Mouse (Mus musculus): Measurements from ENCODE around the gene Ttc7.

The Ttc7 gene

DNA sequence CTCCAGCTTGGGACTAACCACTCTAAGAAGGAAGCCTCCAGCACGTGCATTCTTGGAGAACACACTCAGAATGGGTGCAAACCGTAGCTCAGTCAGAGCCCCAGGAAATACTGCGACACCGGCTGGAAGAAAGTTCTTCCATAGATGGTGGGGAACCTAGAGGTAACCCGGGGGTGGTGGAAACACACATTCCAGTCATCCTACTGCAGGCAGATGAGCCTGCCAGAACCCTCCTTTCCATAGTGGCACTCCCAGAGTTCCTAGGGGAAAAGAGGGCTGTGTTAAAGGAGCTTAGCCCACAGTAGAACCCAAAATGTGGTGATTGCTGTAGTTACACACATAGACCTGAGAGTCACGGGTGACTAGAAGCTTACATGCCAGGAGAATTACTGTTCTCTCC, 50.2 kb downstream of the Ttc7 start:
- no peak for ATAC-seq (ENCODE audit: insufficient number of reproducible peaks, low FRiP score, low TSS enrichment)

- ATAC-seq (ENCODE audit: insufficient number of reproducible peaks, low FRiP score, low TSS enrichment): no peak
Measured at GRCm38 (mm10) chr17:87334162-87334561, 51.5 kb downstream of the Ttc7 start.

DNA sequence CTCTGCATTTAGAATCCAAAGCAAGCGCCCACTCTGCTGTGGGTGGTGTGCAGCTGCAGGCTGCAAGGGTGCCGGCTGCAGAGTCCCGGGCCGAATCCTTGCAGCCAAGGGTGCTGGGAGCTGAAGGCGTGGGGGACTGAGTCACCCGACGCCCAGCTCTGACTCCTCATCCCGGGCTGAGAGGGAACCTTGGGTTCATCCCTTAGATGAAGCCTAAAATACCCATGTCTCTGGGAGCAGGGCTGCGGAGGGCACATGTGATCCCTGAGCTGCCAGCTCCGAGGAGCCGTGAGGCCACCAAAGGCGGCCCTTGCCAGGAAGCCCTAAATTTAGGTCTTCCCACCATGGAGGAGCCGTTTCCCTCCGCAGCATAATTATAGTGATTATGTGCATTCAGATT, 52.5 kb downstream of the Ttc7 start:
- ATAC-seq (ENCODE audit: insufficient number of reproducible peaks, low FRiP score, low TSS enrichment): no peak

GRCm38 (mm10) chr17:87335727-87336126, 53.0 kb downstream of the Ttc7 start:
- no peak for ATAC-seq (ENCODE audit: insufficient number of reproducible peaks, low FRiP score, low TSS enrichment)

GRCm38 (mm10) chr17:87336910-87337309, 54.2 kb downstream of the Ttc7 start:
- no peak for ATAC-seq (ENCODE audit: insufficient number of reproducible peaks, low FRiP score, low TSS enrichment)

DNA sequence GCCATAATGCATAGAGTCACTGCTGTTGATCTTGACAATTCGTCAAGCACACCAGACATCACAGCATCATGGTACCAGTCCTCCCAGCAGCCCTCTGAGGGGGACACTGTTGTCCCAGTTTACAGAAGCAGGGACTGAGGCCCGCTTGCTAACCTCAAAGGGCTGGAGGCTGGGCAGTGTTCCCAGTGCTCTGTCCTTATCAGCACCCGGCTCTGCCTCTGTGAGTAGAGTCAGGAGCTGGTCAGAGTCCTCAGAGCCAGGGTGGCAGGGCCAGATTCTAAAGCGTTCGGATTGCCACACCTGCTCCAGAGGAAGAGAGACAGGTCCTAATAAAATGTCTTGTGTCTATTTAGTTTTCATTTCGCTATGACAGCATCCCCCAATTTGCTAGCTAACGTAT, 55.0 kb downstream of the Ttc7 start:
- ATAC-seq (ENCODE audit: insufficient number of reproducible peaks, low FRiP score, low TSS enrichment): no peak

GRCm38 (mm10) chr17:87339122-87339521, 56.4 kb downstream of the Ttc7 start:
- ATAC-seq (ENCODE audit: insufficient number of reproducible peaks, low FRiP score, low TSS enrichment): no peak

DNA sequence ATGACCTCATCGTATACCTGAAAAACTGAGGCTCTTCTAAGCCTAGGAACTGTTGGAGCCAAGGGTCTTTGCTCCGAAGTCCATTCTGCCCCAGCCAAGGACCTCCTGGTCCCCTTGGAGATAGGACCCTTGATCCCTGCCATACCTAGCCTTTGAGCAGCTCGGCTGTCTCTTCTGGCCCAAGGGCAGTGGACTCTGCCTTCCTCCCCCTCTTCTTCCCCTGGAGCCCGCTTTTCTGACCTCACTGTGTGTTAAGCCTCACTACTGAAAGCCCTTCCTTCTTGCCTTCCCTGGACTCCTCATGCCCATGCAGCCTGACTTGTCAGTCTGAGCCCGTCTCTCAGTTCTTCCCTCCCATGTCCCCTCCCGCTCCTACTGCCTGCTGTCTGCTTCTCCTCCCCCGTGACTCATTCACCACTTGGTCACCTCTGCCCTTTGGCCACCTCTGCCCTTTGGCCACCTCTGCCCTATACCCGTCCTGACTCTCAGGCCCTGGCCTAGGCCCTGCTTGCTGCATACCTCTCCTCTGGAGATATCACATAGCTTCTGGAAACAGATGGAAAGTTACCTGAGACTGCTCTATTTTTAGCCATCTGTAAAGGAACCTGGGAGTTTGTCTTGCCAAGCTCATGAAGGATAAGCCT, 60.5 kb downstream of the Ttc7 start:
- ATAC-seq (ENCODE audit: insufficient number of reproducible peaks, low FRiP score, low TSS enrichment): no peak

- ATAC-seq (ENCODE audit: insufficient number of reproducible peaks, low FRiP score, low TSS enrichment): no peak
Measured at GRCm38 (mm10) chr17:87344441-87345251, 62.0 kb downstream of the Ttc7 start.

DNA sequence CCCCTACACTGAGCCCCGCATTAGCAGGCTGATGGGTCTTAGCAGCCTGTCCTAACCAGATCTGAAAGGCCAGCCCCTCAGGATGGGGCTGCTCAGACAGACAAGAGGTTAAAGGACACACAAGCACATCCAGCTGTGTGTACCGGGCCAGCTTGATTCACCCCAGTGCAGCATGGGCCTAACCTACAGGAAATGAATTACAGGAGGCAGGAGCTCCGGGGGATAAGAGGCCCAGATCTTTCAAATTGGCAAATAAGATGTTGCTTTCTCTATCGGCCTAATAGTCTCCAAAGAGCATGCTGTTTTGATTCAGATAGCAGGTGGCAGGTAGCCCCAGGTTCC, 62.5 kb downstream of the Ttc7 start:
- no peak for ATAC-seq (ENCODE audit: insufficient number of reproducible peaks, low FRiP score, low TSS enrichment)

- no peak for ATAC-seq (ENCODE audit: insufficient number of reproducible peaks, low FRiP score, low TSS enrichment)
Measured at GRCm38 (mm10) chr17:87348353-87348752, 65.7 kb downstream of the Ttc7 start.

GRCm38 (mm10) chr17:87349069-87349468, 66.4 kb downstream of the Ttc7 start:
- no peak for ATAC-seq (ENCODE audit: insufficient number of reproducible peaks, low FRiP score, low TSS enrichment)

DNA sequence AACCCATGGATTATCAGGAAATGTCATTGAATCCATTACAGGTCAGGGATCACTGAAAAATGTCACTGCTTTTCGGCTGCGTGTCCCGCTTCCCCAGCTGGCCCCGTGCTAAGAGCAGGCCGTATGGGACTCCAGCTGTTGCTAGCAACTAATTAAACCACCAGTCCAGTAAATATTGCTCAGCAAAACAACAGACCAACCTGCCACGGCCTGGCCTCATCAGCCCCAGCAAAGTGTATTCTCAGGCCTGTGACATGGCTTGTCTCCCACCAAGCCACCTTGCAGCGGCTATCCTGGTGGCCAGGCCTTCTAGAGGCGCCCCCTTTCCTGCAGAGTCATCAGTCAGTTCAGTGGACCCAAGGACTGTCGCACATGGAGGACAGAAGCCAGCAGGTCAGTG, 66.9 kb downstream of the Ttc7 start:
- ATAC-seq (ENCODE audit: insufficient number of reproducible peaks, low FRiP score, low TSS enrichment): no peak

GRCm38 (mm10) chr17:87350471-87351240, 68.0 kb downstream of the Ttc7 start:
- no peak for ATAC-seq (ENCODE audit: insufficient number of reproducible peaks, low FRiP score, low TSS enrichment)

GRCm38 (mm10) chr17:87351241-87352105, 68.8 kb downstream of the Ttc7 start:
- ATAC-seq (ENCODE audit: insufficient number of reproducible peaks, low FRiP score, low TSS enrichment): peak; percentile 78

- ATAC-seq (ENCODE audit: insufficient number of reproducible peaks, low FRiP score, low TSS enrichment): 0 out of 2 replicates have a peak, but pooled peaks have one; percentile 21
Measured at GRCm38 (mm10) chr17:87352106-87352897, 69.6 kb downstream of the Ttc7 start.

DNA sequence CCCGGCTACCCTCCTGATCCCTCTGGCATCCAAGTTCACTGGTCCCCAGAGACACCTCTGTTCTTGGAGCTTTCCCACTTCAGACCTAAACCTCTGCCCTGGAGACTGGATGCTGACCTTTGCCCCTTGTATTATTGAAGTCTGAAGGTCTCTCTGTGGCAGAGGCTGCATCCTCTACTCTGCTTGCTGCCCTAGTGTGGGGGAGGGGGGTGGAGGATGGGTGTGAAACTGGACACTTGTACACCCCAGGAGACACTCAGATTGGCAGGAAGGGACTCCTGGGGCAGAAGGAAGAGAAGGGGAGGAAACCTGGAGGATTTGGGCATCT, 70.2 kb downstream of the Ttc7 start:
- ATAC-seq (ENCODE audit: insufficient number of reproducible peaks, low FRiP score, low TSS enrichment): no peak

GRCm38 (mm10) chr17:87353745-87354320, 71.1 kb downstream of the Ttc7 start:
- no peak for ATAC-seq (ENCODE audit: insufficient number of reproducible peaks, low FRiP score, low TSS enrichment)

GRCm38 (mm10) chr17:87355456-87355855, 72.8 kb downstream of the Ttc7 start:
- ATAC-seq (ENCODE audit: insufficient number of reproducible peaks, low FRiP score, low TSS enrichment): no peak
